Mouse (Mus musculus) macrophage (primary cell): ENCODE measurements around the gene Dennd5a. TPM values are rescaled to one million over a fixed set of nuclear protein-coding genes. Genes with fewer than 3 reads are reported as not detected.

Experiments
- H3K27ac ChIP-seq: fragments of 350-480 bp; formaldehyde crosslinking; 2 replicates; pipeline ENCODE4 v1.9.0; 2021
- H3K36me3 ChIP-seq: fragments of 350-480 bp; formaldehyde crosslinking; 2 replicates; pipeline ENCODE4 v1.9.0; 2021; ENCODE audit errors: inconsistent target
- H3K4me3 ChIP-seq: fragments of 350-480 bp; formaldehyde crosslinking; 2 replicates; pipeline ENCODE4 v1.9.0; 2021; ENCODE audit errors: inconsistent target
- H3K79me2 ChIP-seq: fragments of 350-480 bp; formaldehyde crosslinking; 2 replicates; pipeline ENCODE4 v1.9.0; 2021; ENCODE audit errors: inconsistent target
- WGBS: methylation state at CpG from one replicate; pipeline ENCODE4 v1.1.7; 2026; ENCODE audit warnings: inconsistent platforms; ENCODE audit not compliant: missing documents; 5-methylcytosine and 5-hydroxymethylcytosine counted together
- polyA plus RNA-seq: library from polyadenylated mRNA; stranded (reverse); fragments of 250-400 nt; gene quantifications from 3 replicates; pipeline ENCODE4 v1.2.4, GENCODE M21; 2018; ENCODE audit warnings: inconsistent platforms

The Dennd5a gene
- polyA plus RNA-seq, 1 experiment from 2014 or later, result 79.4 TPM

DNA sequence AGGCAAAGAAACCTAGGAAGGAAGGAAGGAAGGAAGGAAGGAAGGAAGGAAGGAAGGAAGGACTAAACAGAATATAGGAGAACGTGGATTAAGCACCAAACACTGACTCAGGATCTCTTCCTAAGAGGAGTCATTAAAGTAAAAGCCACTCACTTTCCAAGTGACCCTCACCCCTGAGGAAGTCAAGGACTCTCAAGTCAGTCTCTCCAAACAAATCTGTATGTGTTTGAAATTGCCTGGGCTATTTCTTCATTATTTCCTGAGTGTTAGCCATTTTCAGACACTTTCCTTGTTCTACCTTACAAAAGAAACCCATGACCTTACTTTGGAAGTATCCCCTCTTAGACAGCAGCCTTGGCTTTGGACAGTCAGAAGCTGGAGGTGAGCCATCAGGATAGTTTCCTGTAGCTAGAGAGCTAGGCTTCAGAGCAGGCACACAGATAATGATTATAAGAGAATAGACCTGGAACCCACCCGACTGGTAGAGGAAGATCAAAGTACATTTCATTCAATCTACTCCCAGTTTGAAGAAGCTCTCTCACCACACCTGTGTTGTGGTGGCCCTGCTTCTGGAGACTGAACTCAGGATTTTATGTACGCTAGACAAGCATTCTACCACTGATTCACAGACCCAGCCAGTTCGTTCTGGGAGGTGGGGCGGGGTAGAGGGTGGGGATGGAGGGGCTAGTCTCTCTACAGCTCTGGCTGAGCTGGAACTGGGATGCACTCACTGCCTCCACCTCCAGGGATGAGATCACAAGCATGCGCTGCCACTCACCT is 5.5 kb downstream of the Dennd5a start:
- H3K36me3 ChIP-seq, result no peaks in the 10 kb centered on the region

DNA sequence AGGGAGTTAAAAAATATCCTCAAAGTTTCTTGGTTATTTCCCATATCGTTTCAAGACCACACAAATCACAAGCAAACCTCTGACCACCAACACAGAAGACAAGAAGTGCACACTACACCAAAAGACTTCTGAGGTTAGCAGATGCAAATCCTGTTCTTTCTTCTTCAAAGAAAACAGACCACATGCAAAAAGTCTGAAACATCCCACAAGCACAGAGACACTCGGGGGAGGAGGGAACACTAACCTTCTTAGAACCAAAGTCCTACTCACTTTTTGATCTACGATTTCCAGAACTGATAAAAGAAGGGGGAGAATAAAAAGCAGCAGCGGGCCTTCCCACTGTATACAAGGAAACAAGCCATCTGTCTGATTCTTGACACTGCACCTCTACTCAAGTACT is 9.0 kb downstream of the Dennd5a start:
- WGBS, result 65% methylated on average over 4 of the region's 4 CpGs
- Histone ChIP-seq H3K27ac (no peak overlapping the region), H3K79me2 (peaks cover 100% of the 10 kb centered on the region), H3K36me3 (no peaks in the 10 kb centered on the region), H3K4me3 (no peak overlapping the region)

More for the DNA sequence above, 5.5 kb downstream of the Dennd5a start:
- Histone ChIP-seq H3K4me3 (no peak overlapping the region), H3K27ac (no peak overlapping the region), H3K79me2 (peaks cover 97% of the 10 kb centered on the region)
- 73% methylated on average over 6 of the region's 6 CpGs for WGBS

- Histone ChIP-seq H3K79me2 (peaks cover 100% of the 10 kb centered on the region), H3K36me3 (no peaks in the 10 kb centered on the region), H3K27ac (no peak overlapping the region), H3K4me3 (no peak overlapping the region)
- WGBS, result 92% methylated on average over 5 of the region's 6 CpGs
Observed at GRCm38 (mm10) chr7:109944421-109945034, 15.7 kb downstream of the Dennd5a start.

DNA sequence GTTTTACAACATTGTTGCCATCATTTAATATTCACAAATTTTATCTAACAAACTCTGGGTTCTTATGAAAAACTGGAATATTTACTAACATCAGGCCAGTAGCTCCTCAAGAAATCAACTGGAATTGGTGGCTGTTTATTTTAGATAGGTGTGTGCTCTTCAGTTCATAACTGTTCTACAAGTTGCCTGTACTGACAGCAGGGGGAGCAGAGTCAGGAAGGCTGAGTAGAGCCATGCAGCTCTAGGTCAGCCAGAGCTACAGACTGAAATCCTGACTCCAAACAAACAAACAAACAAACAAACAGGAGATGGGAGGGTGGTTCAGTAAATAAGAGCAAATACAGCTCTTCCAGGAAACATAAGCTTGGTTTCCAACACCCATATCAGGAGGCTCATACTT is 30.6 kb downstream of the Dennd5a start:
- Histone ChIP-seq H3K36me3 (peaks cover 58% of the 10 kb centered on the region), H3K79me2 (peaks cover 2% of the 10 kb centered on the region; the same call in 1 of the 2 replicates), H3K27ac (no peak overlapping the region), H3K4me3 (no peak overlapping the region)

GRCm38 (mm10) chr7:109928365-109928764 is 31.9 kb downstream of the Dennd5a start:
- Histone ChIP-seq H3K4me3 (no peak overlapping the region), H3K27ac (no peak overlapping the region), H3K79me2 (no peaks in the 10 kb centered on the region), H3K36me3 (peaks cover 56% of the 10 kb centered on the region)
- WGBS, result 94% methylated on average over 6 of the region's 6 CpGs

DNA sequence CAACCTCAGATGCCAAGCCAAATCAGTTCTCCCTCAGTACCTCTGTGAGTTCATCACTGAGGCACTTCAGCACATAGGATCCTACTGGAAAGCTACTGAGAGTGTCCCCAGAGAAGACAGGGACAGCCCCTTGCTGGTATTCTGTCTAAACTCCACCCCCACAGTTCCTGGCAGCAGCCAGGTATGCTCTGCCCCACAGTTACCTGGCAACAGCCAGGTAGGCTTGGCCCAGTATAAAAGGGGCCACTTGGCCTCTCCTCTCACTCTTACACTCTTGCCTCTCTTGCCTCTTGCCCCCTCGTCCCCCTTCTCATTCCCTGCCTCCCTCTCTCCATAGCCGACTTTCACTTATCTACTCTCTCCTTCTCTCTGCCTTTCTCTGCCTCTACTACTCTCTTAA is 35.3 kb downstream of the Dennd5a start:
- peaks cover 52% of the 10 kb centered on the region for H3K36me3 ChIP-seq
- H3K4me3 ChIP-seq, result no peak overlapping the region
- H3K27ac ChIP-seq, result no peak overlapping the region
- H3K79me2 ChIP-seq, result no peaks in the 10 kb centered on the region
- 94% methylated on average over 2 of the region's 2 CpGs for WGBS

- no peaks in the 10 kb centered on the region for H3K79me2 ChIP-seq
- H3K4me3 ChIP-seq, result no peak overlapping the region
- no peak overlapping the region for H3K27ac ChIP-seq
- peaks cover 67% of the 10 kb centered on the region for H3K36me3 ChIP-seq
- whole genome bisulfite sequencing, result 100% methylated on average over 4 of the region's 4 CpGs
Observed at GRCm38 (mm10) chr7:109922889-109923288, 37.4 kb downstream of the Dennd5a start.

DNA sequence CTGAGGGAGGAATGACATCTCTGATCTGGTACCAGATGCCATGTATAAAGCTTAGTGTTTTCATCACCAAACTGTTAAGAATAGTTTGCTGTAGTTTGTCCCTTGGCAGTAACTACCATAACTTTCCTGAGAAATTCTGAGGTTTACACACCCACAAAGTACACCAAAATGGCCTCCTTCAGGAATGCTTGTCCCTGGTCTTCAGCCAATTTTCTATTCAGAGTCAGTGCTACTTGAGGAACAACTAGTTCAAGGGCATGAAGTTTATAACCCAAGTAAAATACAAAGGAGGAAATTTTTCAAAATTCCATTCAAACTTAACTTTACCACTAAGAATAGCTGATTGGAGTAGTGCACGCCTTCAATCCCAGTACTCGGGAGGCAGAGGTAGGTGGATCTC is 54.1 kb downstream of the Dennd5a start:
- Histone ChIP-seq H3K4me3 (no peak overlapping the region), H3K79me2 (no peaks in the 10 kb centered on the region), H3K36me3 (peaks cover 77% of the 10 kb centered on the region), H3K27ac (no peak overlapping the region)
- WGBS, result 96% methylated on average over 2 of the region's 2 CpGs

GRCm38 (mm10) chr7:109900921-109901320 is 59.3 kb downstream of the Dennd5a start:
- WGBS, result 31% methylated on average over 9 of the region's 9 CpGs
- Histone ChIP-seq H3K27ac (no peak overlapping the region), H3K36me3 (peaks cover 93% of the 10 kb centered on the region), H3K79me2 (no peaks in the 10 kb centered on the region), H3K4me3 (no peak overlapping the region)

DNA sequence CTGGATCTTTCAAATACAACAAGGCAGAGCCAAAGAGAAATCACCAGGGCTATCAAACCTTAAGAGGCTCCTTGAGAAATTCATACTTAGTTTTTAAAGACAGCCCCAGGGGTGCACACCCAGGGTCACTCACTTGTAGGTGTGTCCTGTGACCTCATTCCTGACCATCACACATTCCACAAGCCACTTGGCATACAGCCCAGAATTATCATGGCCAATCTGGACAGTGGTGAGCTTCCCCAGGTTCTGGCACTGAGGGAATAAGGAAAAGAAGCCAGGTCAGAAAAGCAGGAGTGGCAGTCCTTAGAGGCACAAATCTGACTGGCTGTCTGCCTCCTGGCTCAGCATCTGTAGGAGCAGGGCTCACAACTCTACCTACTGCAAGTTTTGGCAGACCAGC is 61.4 kb downstream of the Dennd5a start:
- no peak overlapping the region for H3K27ac ChIP-seq
- H3K36me3 ChIP-seq, result peaks cover 94% of the 10 kb centered on the region
- H3K4me3 ChIP-seq, result no peak overlapping the region
- no peaks in the 10 kb centered on the region for H3K79me2 ChIP-seq

DNA sequence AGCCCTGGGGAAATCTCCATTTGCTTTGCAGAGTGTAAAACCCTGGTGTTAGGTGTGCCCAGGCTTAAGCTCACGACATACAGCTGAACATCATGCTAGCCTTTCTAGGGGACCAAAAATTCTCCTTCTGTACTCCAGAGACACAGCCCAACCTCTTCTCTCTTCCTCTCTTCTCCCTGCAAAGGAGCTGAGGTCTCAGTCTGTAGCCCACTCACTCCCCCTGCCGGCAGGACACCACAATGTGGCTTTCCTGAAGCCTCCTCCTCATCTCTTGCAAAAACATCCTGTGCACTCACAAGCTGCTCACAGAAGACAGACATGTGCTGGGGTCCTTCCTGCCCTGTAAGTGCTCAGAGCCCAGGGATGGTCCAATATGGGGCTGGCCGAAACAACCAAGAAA is 67.7 kb downstream of the Dennd5a start:
- H3K4me3 ChIP-seq, result no peak overlapping the region
- 58% methylated on average over 3 of the region's 3 CpGs for WGBS
- H3K36me3 ChIP-seq, result peaks cover 56% of the 10 kb centered on the region
- no peaks in the 10 kb centered on the region for H3K79me2 ChIP-seq
- H3K27ac ChIP-seq, result no peak overlapping the region

DNA sequence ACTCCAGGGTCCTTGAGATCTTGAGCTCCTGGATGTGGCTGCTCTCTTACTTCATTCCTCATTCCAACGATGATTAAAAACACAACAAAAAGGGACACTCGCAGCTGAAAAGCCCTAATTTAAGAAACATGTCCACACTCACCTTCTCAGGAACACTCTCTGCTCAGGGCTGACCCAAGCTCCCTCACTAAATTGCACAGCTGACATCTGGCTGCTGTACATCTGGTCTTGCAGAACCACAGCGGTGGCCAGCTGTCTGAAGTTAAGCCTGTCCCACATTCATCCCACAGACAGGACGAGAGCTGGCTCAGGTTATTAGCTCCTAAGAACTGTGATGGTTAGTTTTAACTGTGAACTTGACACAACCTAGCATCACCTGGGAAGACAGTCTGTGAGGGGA is 68.5 kb downstream of the Dennd5a start:
- Histone ChIP-seq H3K27ac (no peak overlapping the region), H3K4me3 (no peak overlapping the region), H3K36me3 (peaks cover 50% of the 10 kb centered on the region), H3K79me2 (no peaks in the 10 kb centered on the region)
- 94% methylated on average over 4 of the region's 4 CpGs for WGBS

DNA sequence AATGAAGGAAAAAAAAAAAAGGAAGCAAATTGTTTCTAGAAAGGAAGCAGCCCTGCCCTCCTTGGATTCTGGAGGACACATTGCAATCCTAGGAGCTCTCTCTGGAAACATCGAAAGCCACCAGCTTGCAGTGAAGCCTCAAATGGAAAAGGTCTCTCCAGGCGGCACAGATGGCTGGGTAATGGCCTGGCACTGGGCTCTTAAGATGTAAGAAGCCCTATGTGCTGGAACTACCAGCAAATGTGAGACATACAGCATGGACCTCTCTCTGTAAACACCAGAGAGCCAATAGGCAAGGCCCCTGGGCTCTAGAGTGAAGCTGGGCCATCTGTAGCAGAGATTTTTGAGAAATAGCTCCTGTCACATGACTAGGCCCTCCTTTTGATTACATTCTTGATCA is 70.0 kb downstream of the Dennd5a start:
- H3K36me3 ChIP-seq, result peaks cover 35% of the 10 kb centered on the region
- WGBS, result 94% methylated on average over 2 of the region's 2 CpGs
- no peak overlapping the region for H3K27ac ChIP-seq
- H3K4me3 ChIP-seq, result no peak overlapping the region
- no peaks in the 10 kb centered on the region for H3K79me2 ChIP-seq

DNA sequence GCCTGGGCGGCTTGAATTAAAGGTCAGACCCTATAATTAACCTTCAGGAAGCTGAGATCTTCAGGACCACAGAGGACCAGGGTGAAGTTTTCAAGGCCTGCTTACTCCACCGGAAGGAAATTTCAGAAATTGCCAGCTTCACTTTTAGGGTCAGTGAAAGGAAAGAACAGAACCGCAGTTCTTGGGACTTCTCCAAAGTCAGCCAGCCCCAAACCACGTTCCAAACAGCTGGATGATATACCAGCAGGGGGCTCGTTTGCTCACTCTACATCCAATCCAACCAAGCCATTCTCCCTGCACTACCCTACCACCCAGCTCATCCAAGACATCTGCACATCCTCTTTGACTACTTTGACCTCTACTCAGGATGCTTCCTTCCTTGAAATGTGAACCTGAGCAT is 71.0 kb downstream of the Dennd5a start:
- WGBS, result 22% methylated on average over 5 of the region's 5 CpGs
- peaks cover 25% of the 10 kb centered on the region for H3K36me3 ChIP-seq
- no peaks in the 10 kb centered on the region for H3K79me2 ChIP-seq
- H3K4me3 ChIP-seq, result no peak overlapping the region
- H3K27ac ChIP-seq, result no peak overlapping the region

DNA sequence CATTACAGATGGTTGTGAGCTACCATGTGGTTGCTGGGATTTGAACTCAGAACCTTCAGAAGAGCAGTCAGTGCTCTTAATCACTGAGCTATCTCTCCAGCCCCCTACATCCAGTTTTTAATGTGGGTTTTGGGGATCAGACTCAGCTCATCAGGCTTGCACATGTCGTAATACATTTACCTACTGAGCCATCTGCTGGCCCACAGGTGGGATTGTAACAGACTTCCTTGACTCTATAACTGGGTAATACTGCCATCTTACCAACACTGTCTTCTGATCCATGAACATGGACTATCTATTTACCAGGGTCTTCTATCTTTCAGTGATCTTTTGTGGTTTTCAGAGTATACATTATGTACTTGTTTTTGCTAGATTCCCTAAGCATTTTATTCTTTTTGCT is 74.0 kb downstream of the Dennd5a start:
- Histone ChIP-seq H3K36me3 (peaks cover 3% of the 10 kb centered on the region; the same call in 1 of the 2 replicates), H3K4me3 (no peak overlapping the region), H3K27ac (no peak overlapping the region), H3K79me2 (no peaks in the 10 kb centered on the region)
- 83% methylated on average over 1 of the region's 1 CpGs for WGBS
